Mouse (Mus musculus): ENCODE data around the gene Vcam1.

DNA sequence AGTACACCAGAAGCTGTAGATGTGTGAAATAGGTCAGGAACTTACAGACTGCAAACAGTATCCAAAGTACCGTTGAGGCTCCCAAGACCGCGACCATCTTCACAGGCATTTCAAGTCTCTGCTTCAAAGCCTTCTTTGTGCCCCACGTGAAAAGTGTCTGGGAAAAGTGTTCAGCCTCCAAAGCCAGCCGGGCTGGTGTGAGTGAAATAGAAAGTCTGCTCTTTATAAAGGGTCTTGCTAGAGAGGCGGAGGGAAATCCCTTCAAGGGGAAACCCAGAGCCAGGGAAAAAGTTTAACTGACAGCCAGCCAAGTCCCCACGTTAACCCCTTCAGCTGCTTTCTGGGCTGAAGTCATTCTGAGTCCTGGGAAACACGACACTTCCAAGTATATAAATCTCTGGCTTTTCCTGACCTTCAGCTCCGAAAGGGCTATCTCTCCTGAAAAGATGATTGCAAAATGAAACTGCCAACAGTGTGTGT is at the start of gene Vcam1:
- TF ChIP-seq EP300 (IDR thresholded peaks at IDR 0.05; ENCODE audit: low read depth) (no peak), CTCF (IDR thresholded peaks at IDR 0.05; ENCODE audit: low read depth) (no peak)

All from heart, postnatal 0 days (tissue).